Mouse (Mus musculus) inflammation-experienced regulatory T-cells, adult 6 months (primary cell): ENCODE data around the gene Gfod2. TPM values are rescaled to one million over a fixed set of nuclear protein-coding genes. Genes with fewer than 3 reads are reported as not detected.

Experiments
- ATAC-seq: one replicate; pipeline ENCODE4 v1.8.0; 2017
- polyA plus RNA-seq, 3 experiments: library from polyadenylated mRNA; unstranded; fragments of 100-300 nt; shearing (Covaris generic); gene quantifications; one replicate each; pipeline ENCODE4 v1.2.1; 2017

The Gfod2 gene
- polyA plus RNA-seq, 3 experiments from 2014 or later: 1.7 to 5.9 (median 3.9) TPM

DNA sequence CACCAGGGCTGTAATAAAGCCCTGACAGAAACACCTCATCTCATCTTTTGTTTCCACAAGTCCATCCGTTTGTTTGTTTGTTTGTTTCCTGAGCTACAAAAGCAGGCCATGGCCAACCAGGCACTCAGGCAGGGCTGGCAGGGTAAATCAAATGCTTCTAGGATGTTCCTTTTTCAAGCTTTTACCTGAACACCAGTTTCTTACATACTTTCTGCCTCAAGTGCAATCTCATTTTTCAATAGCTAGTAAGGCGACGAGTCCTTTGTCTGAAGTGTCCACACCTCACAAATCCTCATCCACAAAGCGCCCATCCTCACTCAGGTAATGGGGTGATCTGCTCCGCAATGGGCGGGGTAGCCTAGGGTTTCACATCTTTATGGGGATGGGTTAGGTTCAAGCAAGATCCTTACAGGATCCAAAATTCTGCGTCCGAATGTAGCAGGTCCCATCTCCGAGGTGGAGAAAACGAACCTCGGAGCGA lies 628 bp downstream of the Gfod2 start:
- ATAC-seq: no peak

DNA sequence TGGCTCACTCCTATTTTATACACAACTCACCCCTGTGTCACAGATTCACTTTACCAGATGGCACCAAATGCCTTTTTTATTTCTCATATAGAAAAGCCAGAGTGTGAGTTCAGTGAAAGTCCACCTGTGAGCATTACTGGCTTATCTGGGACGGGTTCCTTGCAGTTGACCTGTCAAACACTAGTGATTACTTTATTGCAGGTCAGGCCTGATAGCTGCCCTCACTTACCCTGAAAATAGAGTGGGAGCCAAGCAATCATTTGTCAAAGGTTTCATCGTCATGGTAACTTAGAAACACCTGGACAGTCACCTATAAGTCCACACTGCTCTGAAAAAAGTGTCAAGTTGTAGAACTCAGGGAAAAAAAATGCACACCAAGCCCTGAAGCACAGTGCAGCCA lies 3.8 kb downstream of the Gfod2 start:
- no peak for ATAC-seq

DNA sequence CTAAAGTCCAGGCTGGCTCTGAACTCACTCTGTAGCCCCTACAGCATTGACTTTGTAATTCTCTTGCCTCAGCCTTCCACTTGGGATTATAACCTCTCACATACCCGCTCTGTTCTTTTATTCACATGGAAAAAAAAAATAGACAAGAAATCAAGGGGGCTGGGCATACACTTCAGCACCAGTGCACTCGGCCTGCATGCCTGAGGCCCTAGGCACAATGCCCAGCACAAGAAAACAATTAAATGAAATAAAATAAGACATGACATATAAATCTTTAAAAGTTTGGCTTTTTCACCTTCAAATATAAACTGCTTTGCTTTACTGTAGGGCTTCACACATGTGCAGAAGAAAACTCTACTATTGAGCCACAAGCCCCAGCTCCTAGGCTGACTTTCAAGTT lies 4.5 kb downstream of the Gfod2 start:
- ATAC-seq: no peak

DNA sequence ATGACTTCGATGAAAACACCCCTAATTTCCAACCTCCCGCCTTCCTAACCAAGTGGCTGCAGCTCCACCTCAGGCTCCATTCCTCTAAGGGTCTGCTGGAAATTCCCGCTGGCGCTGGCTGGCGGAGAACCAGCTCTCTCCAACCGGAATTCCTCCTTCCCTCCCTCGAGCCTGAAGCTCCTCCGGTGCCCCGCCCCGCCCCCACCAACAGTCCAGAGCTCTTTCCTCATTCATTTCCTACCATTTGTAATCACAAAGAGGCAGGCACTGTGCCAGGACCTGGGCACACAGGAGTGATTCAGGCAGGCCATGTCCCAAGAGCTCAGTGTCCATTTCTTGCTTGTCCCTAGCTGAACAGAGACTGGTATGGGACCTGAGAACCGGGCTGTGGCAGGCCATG lies 7.9 kb downstream of the Gfod2 start:
- ATAC-seq: no peak

DNA sequence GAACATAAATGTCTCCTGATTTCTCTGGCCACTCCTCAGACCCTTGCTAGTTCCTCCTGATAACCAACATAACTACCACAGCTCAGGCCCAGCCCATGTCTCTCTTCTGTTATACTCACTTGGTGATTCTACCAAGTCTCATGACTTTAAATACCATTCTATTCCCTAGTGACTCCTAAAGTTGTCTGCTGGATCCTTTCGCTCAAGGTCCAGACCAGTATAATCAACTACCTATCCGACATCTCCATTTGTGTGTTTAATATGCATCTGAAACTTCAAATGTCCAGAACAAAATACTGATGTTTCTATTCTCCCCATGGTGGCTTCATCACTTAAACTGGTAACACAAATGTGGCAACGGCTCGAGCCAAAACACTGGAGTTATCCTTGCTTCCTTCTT lies 15.2 kb downstream of the Gfod2 start:
- ATAC-seq: no peak

DNA sequence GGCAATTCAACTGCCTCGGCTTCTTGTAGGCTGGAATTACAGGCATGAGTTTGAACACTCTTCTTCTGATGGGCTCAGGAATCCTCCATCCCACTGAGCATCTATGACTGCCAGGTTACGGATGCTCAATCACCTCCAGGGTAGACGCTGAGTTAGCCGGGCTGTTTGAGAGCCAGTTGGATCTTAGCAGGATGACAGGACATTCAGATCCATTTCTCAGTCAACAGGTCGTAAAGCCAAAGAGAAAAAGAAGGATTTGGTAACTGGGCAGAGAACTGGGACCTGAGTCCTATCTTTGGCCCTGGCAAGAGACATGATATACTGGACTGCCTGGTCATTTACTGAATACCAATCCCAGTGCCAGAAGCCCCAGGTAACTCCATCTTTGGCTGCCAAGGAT lies 19.2 kb downstream of the Gfod2 start:
- no peak for ATAC-seq

DNA sequence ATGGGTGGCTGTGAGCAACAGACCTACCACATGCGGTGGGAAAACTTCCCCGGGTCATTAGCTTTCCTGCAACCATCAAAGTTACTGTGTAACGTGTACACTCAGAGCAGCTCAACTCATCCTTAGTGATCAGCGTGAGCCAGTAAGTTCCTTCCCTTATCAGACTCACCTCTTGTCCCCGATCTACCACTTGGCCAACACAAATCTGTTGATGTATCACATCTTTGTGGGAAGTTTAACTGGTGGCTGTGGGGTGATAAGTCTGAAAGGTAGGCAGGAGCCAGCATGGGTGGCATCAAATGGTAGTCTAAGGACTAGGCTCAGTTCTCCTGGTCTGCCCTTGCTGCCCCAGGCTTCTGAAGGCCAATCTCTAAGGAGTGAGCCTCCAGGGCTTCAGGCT lies 26.3 kb downstream of the Gfod2 start:
- ATAC-seq: no peak

DNA sequence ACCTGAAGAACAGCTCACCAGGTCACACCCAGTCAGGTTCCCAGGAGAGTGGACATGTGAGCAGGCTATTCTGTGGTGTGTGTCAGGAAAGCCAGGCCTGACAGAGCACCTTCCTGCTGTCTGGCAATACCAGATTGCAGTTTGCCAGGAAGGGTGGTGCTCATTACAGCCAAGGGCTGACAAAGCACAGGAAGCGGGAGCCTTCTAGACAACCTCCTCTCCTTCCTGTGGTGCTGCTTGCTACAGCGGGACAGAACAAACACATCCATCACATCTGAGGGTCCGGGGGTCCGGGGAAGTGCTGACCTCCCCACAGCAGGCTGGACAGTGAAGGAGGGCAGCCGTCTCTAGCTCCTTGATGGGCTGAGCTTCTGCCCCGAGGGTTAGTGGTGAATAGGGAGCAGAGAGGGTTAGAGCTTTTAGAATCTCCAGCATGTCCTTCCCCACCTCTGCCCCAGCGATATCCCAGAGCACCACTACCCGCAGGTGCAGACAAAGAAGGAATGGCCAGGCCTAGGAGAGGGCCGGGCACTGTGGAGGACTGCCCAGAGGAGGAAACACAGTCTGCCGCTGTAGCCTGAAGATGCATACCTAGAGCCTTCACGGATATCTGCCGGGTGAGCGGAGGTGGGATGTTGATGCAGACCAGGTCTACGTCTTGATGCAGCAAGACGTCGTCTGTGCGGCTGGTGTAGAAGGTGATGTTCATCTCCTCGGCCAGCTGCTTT lies 30.9 kb downstream of the Gfod2 start:
- ATAC-seq: no peak

DNA sequence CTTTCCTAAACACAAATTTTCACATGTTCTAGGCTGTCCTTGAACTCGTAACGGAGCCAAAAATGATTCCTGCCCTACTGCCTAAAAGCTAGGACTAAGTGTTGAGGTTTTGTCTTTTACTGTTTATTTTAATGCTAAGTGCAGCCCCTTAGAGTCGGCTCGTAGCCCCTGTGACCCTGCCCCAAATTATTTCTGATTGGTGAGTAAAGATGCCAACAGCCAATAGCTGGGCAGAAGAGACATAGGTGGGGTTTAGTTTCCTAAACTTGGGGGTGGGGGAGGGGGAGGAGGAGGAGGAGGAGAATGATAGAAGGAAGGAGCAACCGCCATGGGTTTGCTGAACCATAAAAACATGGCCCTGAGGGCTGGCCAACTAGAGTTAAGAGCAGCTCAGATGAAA lies 32.7 kb downstream of the Gfod2 start:
- ATAC-seq: no peak

DNA sequence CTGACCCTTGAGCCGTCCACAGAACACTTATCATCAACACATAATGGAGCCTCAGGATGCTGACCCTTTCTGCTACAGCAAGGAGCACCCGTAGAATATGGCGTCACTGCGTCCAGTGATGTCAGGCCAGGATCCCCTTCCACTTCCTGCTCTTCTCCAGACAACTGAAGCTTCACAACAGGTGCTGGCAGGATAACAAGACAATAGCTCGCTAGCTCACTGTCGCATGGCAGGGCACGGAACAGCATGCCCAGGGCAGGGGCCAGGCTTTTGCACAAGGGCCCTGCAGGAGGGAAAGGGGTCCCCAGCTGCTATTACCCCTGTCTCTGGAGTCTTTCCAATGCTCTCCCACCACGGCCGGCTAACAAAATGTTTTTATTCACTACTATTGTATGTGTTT lies 35.6 kb downstream of the Gfod2 start:
- ATAC-seq: no peak

DNA sequence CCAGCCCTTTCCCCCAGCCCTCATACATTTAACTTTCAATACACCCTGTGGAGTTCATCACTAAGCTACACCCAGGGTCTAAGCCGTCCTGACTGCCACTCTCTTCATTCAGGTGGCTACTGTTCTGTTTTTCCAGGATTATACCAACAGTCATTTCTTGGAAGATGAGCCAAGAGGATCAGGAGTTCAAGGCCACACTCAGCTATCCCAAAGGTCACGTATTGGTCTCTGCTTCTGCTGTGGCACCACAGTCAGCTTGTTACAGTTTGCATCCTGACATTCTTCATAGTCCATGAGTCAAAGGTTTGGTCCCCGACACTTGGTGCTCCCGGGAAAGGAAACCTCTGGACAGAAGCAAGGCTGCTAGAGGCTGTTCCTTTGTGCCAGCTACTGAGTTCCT lies 38.8 kb downstream of the Gfod2 start:
- ATAC-seq: no peak

DNA sequence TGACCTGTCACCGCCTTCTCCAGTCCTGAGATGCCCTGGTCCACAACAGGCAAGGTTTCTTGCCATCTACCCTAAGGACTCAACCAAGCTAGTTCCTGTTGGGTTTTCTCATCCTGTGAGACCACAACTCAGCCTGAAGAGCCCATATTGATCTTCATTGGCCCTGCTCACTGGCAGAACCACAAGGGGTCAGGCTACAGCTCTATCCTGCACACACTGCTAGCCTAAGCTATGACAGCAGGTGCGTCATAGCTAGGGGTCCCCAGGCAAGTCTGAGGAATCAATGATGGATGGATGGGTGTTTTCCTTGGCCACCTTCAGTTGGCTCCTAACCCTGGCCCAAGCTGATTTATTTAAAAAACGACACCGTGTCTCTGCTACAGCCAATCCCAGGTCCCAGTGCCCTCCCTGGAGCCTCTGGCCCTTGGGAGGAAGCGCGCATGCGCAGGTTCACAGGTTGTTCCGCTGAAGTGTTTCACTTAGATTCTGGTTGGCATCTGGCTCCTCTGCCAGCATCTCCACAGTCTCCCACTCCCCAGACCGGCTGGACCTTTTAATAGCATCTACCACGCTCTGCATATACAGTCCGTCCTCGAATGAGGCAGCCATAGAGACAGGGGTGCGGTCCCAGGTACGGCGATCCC lies 42.0 kb downstream of the Gfod2 start:
- ATAC-seq: no peak

DNA sequence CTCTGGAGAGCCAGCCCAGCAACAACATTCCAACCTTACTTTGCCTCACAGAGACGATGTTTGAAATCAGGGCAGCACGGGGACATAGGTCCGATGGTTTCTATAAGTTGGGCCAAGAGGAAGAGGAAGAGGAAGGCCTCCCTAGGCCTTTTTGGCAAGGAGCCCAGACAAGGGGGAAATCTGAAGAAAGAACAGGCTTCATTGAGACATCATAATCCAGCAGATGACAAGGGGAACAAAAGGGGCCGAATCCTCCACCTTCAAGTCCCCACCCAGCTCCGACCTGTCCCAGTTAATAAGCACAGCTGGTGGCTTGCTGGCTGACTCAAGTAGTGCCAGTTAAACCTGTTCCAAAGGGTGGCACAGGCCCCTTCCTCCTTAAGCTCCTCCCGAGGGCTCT lies 43.4 kb downstream of the Gfod2 start:
- ATAC-seq: no peak

DNA sequence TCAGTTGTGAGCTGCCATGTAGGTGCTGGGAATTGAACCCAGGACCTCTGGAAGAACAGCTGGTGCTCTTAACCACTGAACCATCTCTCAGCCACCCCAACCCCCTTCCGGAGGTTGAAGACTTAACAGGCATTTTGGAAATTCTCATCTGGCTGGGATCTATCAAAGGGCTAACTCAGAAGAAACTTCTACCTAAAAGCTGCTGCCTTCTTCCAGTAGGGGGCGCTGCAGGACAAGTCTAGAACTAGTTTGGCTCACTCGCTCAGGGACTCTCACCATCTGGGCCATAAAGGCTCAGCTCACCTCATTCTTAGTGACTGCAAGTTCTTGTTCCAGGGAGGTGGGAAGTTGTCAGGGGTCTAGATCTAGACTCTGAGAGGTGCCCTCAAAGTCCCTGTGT lies 44.3 kb downstream of the Gfod2 start:
- peak; percentile 89 for ATAC-seq

DNA sequence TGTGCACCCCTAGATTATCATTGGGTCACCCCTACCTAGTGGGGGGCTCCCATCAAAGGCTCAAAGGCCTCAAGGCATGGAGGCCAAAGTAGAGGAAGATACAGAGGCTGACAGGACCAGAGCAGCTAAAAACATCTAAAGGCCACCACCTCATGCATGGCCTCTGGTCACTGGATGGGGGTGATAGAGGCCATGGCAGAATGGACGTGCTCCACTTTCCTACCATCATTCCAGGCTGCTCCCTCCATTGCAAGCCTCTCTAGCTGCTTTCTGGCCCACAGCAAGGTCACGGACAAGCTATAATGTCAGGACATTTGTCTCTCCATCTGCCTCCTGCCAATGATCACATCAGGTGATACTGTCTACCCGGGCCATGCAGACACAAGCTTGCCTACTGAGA lies 46.2 kb downstream of the Gfod2 start:
- ATAC-seq: no peak

DNA sequence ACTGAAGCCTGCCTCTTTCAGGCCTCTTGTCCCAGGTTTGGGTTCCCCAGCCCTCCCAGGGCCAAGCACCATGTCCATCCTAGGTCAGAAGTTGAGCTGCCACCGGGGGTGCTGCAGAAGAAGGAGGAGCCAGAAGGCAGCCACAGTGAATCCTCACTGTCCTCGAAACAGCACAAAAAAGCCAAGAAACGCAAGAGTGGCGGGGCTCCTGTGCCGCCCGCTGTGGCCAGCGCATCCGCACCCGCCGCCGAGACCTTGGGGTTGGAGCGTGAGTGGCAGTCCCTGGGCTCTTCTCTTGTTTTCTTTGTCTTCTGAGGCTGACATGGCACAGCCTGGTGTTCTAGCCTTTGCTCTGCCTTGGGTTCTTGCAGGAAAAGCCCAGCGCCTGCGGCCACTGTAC lies 49.1 kb downstream of the Gfod2 start:
- ATAC-seq: no peak

DNA sequence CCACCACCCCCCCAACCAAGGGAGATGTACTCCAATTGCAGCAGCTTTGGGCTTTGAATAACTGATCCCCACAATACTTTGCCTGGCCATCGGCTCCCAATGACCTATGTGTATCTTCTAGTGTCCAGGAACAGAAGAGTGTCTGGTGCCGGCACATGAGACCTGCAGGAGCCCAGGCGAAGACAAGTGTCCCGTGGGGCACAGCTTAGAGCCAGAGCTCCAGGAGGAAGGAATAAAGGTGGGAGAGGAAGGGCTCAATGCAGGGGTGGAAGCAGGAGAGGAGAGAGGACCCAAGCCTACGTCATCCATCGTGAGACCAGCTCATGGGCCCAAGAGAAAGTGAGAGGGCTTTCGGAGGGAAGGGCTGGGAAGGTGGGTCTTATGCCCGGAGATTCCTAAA lies 49.8 kb downstream of the Gfod2 start:
- ATAC-seq: no peak

DNA sequence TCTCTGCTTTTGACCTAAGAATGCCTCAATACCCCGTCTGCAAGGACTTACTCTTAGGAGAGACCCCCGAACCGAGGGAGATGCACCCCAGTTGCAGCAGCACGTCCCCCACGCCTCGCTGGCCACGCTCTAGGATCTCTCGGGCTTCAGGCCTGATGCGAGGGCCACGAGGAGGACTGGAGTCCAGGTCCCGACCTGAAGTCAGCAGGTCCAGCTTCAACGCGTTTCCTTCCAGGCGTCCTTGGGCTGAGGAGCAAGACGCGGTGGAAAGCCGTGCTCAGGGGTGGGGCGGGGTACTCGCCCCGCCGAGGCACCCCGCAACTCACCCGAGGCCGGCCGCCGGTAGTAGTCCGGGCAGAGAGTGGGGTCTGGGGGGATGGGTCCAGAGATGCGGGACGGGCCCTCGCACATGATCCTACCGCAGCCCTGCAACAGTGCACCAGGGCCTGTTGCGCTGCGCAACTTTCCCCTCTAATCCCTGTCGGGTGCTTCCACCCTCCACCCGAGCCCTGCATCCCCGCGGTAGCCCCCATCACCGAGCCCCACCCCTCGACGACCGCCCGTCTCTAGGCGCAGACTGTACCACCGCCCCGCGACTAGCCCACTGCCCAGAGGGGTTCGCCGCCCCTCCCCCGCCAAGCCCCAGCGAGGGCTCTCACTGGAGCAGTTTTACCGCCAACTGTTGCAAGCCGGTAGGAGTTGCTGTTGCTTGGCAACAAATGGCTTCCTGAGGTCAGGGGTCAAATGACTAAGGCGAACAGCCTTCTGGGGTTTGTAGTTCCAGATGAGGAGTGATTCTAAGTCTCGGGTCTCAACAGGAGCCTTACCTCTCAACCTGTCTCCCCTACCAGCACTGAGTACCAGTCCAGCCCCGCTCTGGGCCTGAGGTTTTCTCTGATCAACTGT lies 50.7 kb downstream of the Gfod2 start, which contains the start of the genes 4933405L10Rik and Enkd1:
Gene 4933405L10Rik (plus strand): TSS at position 158 of the 906 bp plus-strand sequence.
Gene Enkd1 (minus strand): TSS at position 713 of the 906 bp plus-strand sequence.
- peak; percentile 99 for ATAC-seq

DNA sequence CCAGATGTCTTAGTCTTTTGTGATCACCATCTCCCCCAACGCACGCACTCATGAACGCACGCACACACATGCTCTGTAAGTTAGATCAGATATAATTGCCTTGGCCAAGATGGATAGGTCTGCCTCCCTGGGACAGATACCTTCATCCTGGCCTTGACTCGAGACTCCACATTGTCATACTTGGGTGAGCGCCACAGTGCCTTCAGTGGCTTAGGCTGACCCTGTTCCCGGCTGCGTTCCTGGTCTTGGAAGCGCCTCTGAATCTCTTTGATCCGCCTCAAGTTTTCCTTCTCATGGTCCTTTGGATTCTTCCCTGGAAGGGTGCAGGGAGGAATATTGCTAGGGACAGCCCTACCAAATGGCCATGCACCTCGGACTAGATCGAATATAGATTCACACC lies 52.0 kb downstream of the Gfod2 start:
- no peak for ATAC-seq

DNA sequence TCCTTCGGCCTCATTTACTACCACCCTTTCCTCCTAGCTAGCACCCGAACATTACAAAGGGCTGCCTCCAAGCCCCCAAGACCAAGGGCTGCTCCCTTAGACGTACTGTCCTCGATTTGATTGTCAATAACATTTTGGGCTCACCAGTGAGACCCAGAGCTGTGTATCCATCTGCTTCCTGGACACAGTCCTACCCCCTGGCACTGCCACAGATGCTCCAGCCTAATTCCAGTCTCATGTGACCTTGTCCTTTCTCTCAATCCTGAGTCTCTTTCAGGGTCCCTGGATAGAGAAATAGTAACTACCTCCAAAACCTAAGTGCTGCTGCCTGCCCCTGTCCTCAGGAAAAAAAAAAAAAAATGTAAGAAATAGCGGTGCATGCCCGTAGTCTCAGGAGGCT lies 53.5 kb downstream of the Gfod2 start:
- no peak for ATAC-seq

DNA sequence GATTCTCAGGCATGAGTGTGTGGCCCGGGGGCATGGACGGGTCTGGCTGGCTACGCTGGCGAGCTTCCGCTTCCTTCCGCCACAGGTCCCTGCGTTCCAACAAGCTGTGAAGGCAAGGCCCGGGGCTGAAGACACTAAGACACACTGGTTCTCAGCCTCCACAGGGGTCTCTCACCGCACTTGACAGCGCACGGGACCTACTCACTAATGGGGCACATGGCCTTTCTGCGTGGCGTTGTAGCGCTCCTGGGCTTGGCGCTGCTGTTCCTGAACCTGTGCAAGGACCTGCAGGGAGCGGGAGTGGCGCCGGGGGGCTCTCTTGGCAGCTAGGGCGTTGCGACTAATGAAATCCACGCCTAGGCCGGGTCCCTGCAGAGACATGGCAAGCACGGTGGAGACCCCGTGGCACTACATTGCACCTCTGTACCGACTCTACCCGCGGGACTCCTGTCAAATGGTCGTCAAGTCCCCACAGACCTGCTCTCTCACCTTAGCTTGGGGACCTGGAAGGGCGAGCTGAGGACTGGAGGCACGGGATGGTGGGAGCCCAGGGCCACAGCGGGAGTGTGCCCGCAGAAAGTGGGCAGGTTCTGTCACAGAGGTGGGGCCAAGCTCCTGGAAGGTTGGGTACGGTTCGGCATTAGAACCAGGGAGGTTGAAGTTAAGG lies 54.2 kb downstream of the Gfod2 start:
- ATAC-seq: no peak

DNA sequence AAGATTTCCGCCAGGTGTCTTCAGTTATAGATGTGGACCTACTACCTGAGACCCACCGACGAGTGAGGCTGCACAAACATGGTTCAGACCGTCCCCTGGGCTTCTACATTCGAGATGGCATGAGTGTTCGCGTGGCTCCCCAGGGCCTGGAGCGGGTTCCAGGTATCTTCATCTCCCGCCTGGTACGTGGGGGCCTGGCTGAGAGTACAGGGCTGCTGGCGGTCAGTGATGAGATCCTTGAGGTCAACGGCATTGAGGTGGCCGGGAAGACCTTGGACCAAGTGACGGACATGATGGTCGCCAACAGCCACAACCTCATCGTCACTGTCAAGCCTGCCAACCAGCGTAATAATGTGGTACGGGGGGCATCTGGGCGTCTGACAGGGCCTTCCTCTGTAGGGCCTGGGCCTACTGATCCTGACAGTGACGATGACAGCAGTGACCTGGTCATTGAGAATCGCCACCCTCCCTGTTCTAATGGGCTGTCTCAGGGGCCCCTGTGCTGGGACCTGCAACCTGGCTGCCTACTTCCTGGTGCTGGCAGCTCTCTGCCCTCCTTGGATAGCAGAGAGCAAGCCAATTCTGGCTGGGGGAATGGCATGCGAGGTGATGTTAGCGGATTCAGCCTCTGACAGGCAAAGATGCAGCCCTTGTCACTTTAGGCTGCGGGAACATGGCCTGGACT lies 55.6 kb downstream of the Gfod2 start:
- ATAC-seq: no peak
